Comparison of ENCODE assay signal across 18 mouse cellular contexts in genomic region chr9:60180936-60181335, GRCm38 (mm10).
"Had no signal": no experiment of that assay in that cellular context is flagged by ENCODE, and none has a peak within 500 bp of the region (broad histone marks: within the 10 kb centered on the region; RNA-seq: fewer than 3 reads in every experiment).

No protein-coding gene starts in this region.

- H3K36me3 ChIP-seq: limb, embryonic 12.5 days; midbrain, embryonic 15.5 days; neural tube, embryonic 12.5 days; stomach, embryonic 15.5 days had no signal

- H3K4me3 ChIP-seq: layer of hippocampus, adult 2 months; limb, embryonic 12.5 days; megakaryocyte, embryonic 14.5 days; midbrain, embryonic 15.5 days; neural tube, embryonic 12.5 days; stomach, embryonic 15.5 days had no signal

- ATAC-seq: lung, postnatal 0 days; midbrain, embryonic 15.5 days had no signal

- DNase-seq: kidney, adult 18-20 months; kidney, postnatal 10 days; kidney, postnatal 4 days; liver; retina, postnatal 1 day; right cerebral cortex, postnatal 4 days; spleen, adult 18-20 months; thymus, postnatal 14 days had no signal

- H3K9me3 ChIP-seq: limb, embryonic 12.5 days; megakaryocyte, embryonic 14.5 days; midbrain, embryonic 15.5 days; neural tube, embryonic 12.5 days; stomach, embryonic 15.5 days had no signal

- H3K27me3 ChIP-seq: limb, embryonic 12.5 days; midbrain, embryonic 15.5 days; neural tube, embryonic 12.5 days; stomach, embryonic 15.5 days had no signal

- H3K27ac ChIP-seq: layer of hippocampus, adult 2 months; limb, embryonic 12.5 days; liver, embryonic 14.5 days; macrophage; midbrain, embryonic 15.5 days; neural tube, embryonic 12.5 days had no signal

- H3K4me1 ChIP-seq: megakaryocyte, embryonic 14.5 days had no signal

- H3K4me2 ChIP-seq: limb, embryonic 12.5 days; midbrain, embryonic 11.5 days; midbrain, embryonic 15.5 days; neural tube, embryonic 12.5 days; stomach, embryonic 15.5 days had no signal

- H3K9ac ChIP-seq: limb, embryonic 12.5 days; liver, embryonic 14.5 days; midbrain, embryonic 15.5 days; neural tube, embryonic 12.5 days; stomach, embryonic 15.5 days had no signal
